Mouse (Mus musculus) layer of hippocampus, postnatal 36 days (tissue): ENCODE data around the gene Lrrc4c. TPM values are rescaled to one million over a fixed set of nuclear protein-coding genes. Genes with fewer than 3 reads are reported as not detected.
A peak's percentile ranks its signal among the peaks of the same experiment; 100 is the strongest.

Experiments
- DNase-seq, 2 experiments: peaks; one replicate each; pipeline ENCODE4 v3.0.0; 2022
- total RNA-seq, 2 experiments: library from RNA; stranded (reverse); gene quantifications; 2 replicates each; pipeline ENCODE4 v1.2.3; 2021

Gene Lrrc4c
- total RNA-seq, 2 experiments from 2014 or later, result 65.4 to 67.4 TPM

DNA sequence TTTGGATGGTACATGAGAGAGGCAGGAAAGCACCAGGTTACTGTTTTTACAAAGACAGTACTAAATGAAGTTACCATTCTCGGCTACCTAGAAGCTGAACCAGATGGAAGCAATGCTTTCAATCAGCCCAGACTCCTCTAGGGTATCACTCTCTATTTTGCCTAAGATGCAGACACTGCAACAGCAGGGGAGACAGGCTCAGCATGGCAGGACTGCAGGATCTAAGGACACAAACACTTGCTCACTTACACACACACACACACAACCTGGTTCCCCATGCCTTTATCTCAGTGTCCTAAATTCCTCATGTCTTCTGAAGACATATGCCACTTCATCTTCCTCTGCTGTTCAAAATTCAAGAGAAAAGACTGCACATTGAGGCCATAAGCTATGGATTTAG is 1167.0 kb downstream of the Lrrc4c start:
- DNase-seq, result no peak

DNA sequence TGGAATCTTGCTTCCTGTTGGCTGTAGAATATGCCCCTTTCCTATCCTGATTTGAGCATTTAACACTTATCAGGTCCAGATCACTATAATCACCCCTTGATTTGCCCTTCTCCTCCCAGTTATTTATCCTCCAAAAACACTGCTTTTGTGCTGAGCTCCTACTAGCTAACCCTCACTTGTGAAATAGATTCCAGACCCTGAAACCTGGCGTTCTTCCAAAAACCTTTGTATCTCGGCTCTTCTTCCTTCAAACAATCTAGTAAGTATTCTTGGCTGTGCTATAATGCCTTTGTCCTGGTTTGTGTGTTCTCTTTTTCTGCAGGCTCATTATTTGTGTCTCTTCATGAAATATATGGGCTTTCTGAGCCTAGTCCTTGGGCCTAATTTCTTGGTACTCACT is 1167.6 kb downstream of the Lrrc4c start:
- DNase-seq, result no peak

DNA sequence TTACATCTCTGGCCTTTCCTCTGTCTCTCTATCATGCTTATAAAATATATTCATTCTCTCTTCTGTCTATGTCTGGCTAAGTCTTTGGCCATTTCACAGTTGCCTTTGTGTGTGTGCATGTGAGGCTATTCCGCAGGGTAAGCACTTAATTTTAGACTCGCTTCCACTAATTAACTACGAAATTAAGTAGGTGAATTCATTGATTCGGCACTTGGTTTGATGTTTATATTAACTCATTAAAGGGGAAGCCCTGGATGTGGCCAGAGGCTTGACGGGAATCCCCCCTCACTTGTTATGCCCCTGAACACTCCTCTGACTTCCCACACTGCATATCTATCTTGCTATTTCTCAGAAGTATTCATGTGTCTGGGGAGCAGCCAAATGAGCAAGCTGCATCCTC is 1169.6 kb downstream of the Lrrc4c start:
- no peak for DNase-seq

DNA sequence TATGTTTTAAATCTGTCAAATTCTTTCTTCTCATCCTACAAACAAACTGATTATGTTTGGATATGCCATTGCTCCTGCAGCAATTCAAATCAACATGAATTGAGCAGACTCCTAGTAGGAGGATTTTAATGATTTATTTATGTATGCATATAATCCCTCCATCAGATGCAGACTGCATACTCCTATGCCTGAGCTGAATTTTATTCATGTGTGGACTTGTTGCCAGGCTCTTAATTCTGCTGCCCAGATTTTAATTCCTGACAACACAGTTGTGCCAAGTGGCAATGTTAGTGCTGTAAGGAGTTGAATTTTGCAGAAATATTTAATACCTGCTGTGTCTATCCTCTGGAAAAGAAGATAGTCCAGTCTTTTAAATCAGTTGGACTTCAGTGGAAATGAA is 1179.1 kb downstream of the Lrrc4c start:
- DNase-seq, result no peak

- DNase-seq, result no peak
Observed at GRCm38 (mm10) chr2:97502501-97502900, 1184.5 kb downstream of the Lrrc4c start.

- DNase-seq, result peak in 1 of 2 experiments; percentile 6
Observed at GRCm38 (mm10) chr2:97504902-97505301, 1186.9 kb downstream of the Lrrc4c start.

GRCm38 (mm10) chr2:97524256-97524922 is 1206.4 kb downstream of the Lrrc4c start:
- no peak for DNase-seq

GRCm38 (mm10) chr2:97525107-97525506 is 1207.1 kb downstream of the Lrrc4c start:
- DNase-seq, result no peak

DNA sequence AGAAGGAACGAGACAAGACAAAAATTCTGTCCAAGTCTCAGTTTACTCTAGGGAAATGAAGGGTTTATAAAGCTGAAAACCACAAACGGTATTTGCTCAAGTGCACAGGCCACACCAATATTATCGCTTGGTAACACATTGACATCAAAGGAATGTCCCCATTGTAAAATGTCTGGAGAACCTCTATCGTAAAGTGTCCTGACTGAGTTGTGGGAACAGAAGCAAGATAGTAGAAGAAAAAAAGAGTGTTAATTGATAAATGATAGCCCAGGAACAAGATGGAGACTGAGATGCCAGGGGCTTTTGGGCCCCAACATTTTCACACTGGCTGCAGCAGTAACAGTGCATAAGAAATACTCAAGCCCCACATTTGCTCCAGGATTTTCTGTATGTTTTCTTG is 1212.7 kb downstream of the Lrrc4c start:
- DNase-seq, result no peak

- peak; percentile 10 to 31 for DNase-seq
Observed at GRCm38 (mm10) chr2:97543691-97544672, 1226.0 kb downstream of the Lrrc4c start.

DNA sequence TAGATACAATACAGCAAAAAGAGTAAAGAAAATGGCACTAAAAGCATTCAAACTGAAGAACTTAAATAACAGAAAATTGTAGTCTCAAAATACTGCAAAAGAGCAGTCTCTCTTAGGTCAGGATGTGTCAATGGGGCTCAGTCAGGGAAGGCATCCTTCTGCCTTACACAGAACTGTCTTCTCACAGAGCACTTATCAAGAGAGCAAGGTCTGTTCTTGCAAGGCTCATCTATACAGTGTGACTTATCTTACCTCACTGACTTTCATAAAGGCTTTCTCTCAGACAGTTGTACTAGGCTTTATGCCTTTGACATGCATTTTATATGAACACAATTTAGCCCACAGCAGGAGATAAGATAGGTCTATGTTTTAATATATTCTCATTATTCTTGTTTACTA is 1226.7 kb downstream of the Lrrc4c start:
- no peak for DNase-seq

DNA sequence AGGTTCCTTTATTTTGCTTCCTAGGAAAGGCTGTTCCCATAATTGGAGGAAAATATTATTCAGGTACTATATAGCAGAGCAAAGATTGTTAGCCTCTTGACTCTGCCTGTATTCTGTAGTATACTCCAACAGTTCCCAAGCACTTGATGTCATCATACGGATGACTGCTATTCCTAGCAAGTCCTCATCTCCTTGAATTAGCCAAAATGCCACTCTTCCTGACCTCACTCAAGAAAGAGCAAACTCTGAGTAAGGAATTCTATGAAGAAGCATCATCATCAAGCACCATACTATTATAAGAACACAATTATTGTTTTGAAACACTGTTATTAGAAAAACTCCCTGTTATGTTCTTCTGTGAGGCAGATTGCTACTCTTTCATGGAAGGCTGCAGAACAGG is 1228.0 kb downstream of the Lrrc4c start:
- DNase-seq, result no peak

DNA sequence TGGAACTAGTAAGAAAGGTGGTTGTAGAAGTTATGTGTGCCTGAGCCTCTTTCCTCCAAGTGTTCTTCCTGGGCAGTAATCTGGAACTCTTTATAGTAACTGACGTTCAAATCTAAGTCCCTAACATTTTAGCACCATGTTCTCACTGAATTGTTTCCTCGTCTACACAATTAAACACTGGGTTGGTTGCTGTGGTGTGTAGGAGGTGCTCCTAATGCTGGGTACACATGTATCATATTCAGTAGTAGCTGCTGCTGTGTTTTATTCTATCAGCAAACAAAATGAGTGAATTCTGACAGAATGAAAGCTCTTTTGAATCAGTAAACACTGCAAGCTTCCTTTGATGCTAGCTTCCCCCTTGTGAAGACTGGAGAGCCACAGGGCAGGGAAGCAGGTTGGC is 1246.5 kb downstream of the Lrrc4c start:
- no peak for DNase-seq

DNA sequence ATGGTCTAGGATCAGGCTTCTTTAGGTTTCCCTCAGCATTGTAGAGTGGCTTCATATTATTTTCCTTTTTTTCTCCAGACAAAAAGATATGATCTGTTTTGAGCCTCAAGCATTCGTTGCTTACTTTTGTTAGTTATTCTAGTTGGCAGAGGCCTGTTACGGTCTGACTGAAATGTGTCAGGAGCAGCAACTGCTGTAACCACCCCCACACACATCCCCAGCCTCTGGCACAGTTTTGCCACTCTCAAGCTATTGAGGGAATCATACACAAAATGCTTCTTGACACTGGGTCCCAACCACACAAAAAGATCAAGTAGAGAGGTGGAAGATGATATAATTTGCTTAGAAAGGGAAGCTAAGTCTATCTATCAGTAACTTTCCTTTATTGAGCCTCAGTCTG is 1251.0 kb downstream of the Lrrc4c start:
- DNase-seq, result no peak

DNA sequence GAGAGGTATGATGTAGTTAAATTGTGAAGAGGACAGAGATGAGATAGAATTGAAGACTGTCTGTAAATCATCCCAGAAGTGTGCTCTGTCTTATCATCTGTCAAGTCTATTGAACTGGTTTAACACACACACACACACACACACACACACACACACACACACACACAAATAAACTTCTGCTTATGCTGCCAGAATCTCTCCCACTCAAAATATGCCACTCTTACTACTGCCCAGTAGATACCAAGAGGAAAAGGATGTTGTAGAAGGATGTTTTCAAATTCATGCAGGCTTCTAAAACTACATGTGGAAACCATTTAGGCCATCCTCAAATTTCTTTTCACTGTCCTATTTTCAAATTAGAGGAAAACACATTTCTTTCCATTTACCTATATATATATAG is 1257.0 kb downstream of the Lrrc4c start:
- DNase-seq, result no peak

DNA sequence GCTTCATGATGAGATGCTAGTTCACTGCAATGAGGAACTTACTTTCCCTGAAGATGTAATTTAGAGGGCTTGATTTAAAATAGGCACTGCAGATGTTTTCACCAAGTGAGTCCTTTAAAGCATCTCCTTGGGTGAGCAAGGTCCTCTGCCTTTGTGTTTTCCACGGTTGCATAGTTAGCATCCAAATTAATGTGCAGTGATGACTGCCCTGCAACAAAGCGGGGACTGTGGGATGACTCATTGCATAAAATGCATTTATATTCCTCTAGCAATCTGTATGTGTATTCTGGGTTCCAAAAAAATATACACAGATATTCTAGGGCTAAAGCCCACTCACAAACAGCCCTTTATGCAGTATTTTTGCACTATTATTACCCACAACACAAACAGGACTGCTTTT is 1263.2 kb downstream of the Lrrc4c start:
- DNase-seq, result no peak

DNA sequence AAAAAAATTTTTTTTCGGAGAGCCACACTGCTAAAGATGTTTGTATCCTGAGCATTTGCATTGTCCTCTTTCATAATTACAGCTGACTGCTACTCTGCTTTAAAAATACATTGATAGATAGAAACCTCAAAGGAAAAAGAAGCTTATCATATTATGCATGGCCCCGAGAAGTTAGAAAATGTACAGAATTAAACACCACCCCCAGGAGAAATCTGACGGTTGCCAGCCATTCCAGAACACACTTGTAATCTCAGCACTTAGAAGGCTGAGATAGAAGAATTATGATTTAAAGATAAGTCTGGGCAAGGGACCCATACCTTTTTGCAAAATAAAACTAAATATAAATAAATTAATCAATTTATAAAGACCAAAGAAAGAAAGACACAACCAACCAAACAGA is 1268.4 kb downstream of the Lrrc4c start:
- DNase-seq, result no peak

DNA sequence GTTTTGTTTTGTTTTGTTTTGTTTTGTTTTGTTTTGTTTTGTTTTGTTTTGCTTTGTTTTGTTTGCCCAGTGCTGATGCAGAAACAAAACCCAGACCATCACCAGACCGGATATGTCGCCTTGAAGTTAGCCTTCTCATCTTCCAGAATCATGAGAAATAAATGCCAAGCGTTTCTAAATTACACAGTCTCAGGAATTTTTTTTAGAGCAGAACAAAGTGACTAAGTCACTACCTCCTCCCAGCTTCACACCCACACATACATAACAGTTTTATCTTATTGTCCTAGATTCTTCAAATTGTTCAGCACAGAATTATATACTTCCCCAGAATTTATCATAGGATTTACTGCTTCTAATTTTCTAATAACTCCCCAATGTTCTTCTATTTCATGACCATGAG is 1272.6 kb downstream of the Lrrc4c start:
- no peak for DNase-seq

DNA sequence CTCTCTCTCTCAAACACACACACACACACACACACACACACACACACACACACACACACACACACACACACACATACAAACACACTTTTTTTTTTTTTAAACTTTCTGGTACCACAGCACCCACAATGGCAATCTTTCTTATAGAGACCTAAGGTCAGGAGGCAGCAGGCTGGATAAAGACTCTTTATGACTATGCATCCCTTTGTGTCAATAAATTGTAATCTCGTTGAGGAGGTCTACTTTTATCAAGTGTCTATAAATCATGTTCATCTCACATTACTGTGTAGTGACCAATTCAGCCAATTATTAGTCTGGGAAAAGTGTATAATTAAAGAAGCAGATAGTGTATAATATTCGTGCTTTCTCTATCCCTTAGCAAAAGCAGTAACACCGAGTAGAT is 1286.2 kb downstream of the Lrrc4c start:
- DNase-seq, result no peak

DNA sequence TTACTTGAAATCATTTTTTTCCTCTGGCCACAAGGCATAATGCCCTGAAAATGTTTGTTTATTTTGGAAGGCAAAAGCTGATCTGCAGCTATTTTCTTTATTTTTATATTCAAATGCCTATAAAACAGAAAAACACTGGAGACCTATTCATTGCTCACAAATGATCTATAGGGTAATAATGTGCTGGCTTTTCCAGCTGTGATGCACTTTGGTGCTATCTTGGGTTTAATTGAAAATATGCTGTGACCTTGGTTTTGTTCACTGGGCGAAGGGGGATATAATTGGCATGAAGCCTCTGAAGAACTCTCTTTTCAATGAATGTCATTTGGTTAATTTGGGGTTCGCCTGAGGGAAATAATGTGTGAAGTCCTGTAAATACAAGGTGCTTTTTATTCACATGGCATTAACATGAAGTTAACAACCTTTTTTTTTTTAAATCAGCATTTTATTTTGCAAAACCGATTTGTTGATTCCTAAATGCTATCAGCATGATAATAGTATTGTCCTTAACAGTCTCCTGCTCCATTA is 1286.8 kb downstream of the Lrrc4c start:
- DNase-seq, result no peak

- DNase-seq, result no peak
Observed at GRCm38 (mm10) chr2:97609436-97609835, 1291.5 kb downstream of the Lrrc4c start.

GRCm38 (mm10) chr2:97610566-97610965 is 1292.6 kb downstream of the Lrrc4c start:
- no peak for DNase-seq

- no peak for DNase-seq
Observed at GRCm38 (mm10) chr2:97614724-97615123, 1296.8 kb downstream of the Lrrc4c start.

DNA sequence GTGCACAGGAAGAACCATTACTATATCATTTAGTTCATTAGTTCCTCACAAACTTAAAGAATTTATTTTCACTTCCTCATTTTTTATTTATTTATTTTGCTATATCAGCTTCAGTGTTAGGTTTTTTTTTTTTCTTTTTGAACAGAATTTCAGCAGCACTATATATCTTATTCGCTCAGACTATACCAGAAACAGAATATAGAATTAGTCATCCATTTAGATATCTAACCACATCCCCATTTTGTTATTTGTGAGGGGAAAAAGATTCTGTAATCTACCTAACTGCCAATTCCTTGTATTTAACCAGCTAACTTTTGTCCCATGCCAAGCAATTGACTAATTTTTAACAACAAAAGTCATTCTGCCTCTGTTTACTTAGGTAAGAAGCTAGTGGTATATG is 1300.6 kb downstream of the Lrrc4c start:
- DNase-seq, result no peak
